Comparison of ENCODE assay signal across 10 mouse cellular contexts in genomic region chr9:122595120-122595943, GRCm38 (mm10).
DNase-seq lines count a peak whose midpoint lies in the region; ATAC-seq and TF ChIP-seq lines count a peak whose summit lies in the region.
"Had no signal": no experiment of that assay in that cellular context is flagged by ENCODE, and none has a peak within 500 bp of the region (broad histone marks: within the 10 kb centered on the region; RNA-seq: fewer than 3 reads in every experiment).

No protein-coding gene starts in this region.

- ATAC-seq in heart, embryonic 15.5 days (replicated peaks; ENCODE audit: insufficient number of reproducible peaks, insufficient read depth, low FRiP score, low read depth), result no peak
- peak; percentile 67 for ATAC-seq in hindbrain, embryonic 14.5 days (ENCODE audit: low FRiP score)
- peak; percentile 65; the same call in 1 of the 2 replicates for ATAC-seq in midbrain, postnatal 0 days (ENCODE audit: low FRiP score)

- no peaks in the 10 kb centered on the region for H3K9me3 ChIP-seq in heart, embryonic 15.5 days (replicated peaks)
- no peaks in the 10 kb centered on the region for H3K9me3 ChIP-seq in hindbrain, embryonic 14.5 days (ENCODE audit: control insufficient read depth, low read length)
- no peaks in the 10 kb centered on the region for H3K9me3 ChIP-seq in midbrain, postnatal 0 days (ENCODE audit: low read length)

- H3K27me3 ChIP-seq in heart, embryonic 15.5 days, result peaks cover 59% of the 10 kb centered on the region
- H3K27me3 ChIP-seq in hindbrain, embryonic 14.5 days (ENCODE audit: control insufficient read depth, insufficient read depth, low read length), result 0 out of 2 replicates have a peak, but pooled peaks cover 7% of the 10 kb centered on the region
- H3K27me3 ChIP-seq in midbrain, postnatal 0 days (ENCODE audit: insufficient read depth, low read length), result no peaks in the 10 kb centered on the region

- 6% methylated on average over 31 of the region's 31 CpGs for WGBS in heart, embryonic 15.5 days
- WGBS in hindbrain, embryonic 14.5 days, result 1% methylated on average over 31 of the region's 31 CpGs
- 2% methylated on average over 30 of the region's 31 CpGs for WGBS in midbrain, postnatal 0 days

- intact Hi-C loops in gastrocnemius, postnatal 14 days (cut with DNase I; ENCODE audit: low total_unique reads), result no loop called here

- no peaks in the 10 kb centered on the region for H3K36me3 ChIP-seq in heart, embryonic 15.5 days
- H3K36me3 ChIP-seq in hindbrain, embryonic 14.5 days (replicated peaks; ENCODE audit: control insufficient read depth, insufficient read depth), result no peaks in the 10 kb centered on the region
- no peaks in the 10 kb centered on the region for H3K36me3 ChIP-seq in midbrain, postnatal 0 days (ENCODE audit: insufficient read depth, low read length)

- H3K4me2 ChIP-seq in heart, embryonic 15.5 days, result 0 out of 2 replicates have a peak overlapping the region, but pooled peaks have one; percentile 27
- peak overlapping the region; percentile 53 for H3K4me2 ChIP-seq in hindbrain, embryonic 14.5 days (replicated peaks)
- H3K4me2 ChIP-seq in midbrain, postnatal 0 days (ENCODE audit: low read depth, low read length, poor library complexity, severe bottlenecking), result peak overlapping the region; percentile 55

- H3K4me1 ChIP-seq in heart, embryonic 15.5 days (replicated peaks), result no peaks in the 10 kb centered on the region
- H3K4me1 ChIP-seq in hindbrain, embryonic 14.5 days (replicated peaks; ENCODE audit: control insufficient read depth, insufficient read depth, low read length), result peaks cover 41% of the 10 kb centered on the region
- no peaks in the 10 kb centered on the region for H3K4me1 ChIP-seq in midbrain, postnatal 0 days (ENCODE audit: insufficient read depth, low read length)

- TF ChIP-seq CTCF in midbrain, postnatal 0 days (IDR thresholded peaks at IDR 0.05), result no peak

- no peak overlapping the region for H3K4me3 ChIP-seq in heart, embryonic 15.5 days
- H3K4me3 ChIP-seq in hindbrain, embryonic 14.5 days (replicated peaks; ENCODE audit: low read length), result peak overlapping the region; percentile 29
- H3K4me3 ChIP-seq in midbrain, postnatal 0 days (ENCODE audit: low read depth, low read length), result peak overlapping the region; percentile 35

- no peak overlapping the region for H3K27ac ChIP-seq in heart, embryonic 15.5 days
- H3K27ac ChIP-seq in hindbrain, embryonic 14.5 days, result peak overlapping the region; percentile 18; the same call in 1 of the 2 replicates
- H3K27ac ChIP-seq in midbrain, postnatal 0 days (ENCODE audit: low read depth, low read length), result peak overlapping the region; percentile 47; the same call in 1 of the 2 replicates
- H3K27ac ChIP-seq: macrophage had no signal

- no peak overlapping the region for H3K9ac ChIP-seq in heart, embryonic 15.5 days
- peak overlapping the region; percentile 50 for H3K9ac ChIP-seq in hindbrain, embryonic 14.5 days
- peak overlapping the region; percentile 62 for H3K9ac ChIP-seq in midbrain, postnatal 0 days (replicated peaks; ENCODE audit: low read length, poor library complexity, severe bottlenecking)

- DNase-seq in heart, adult 11 months, result no peak
- peak; percentile 43 for DNase-seq in embryo, embryonic 9.5 days (ENCODE audit: extremely low spot score)
- no peak for DNase-seq in hindbrain, embryonic 14.5 days (ENCODE audit: low spot score)
- no peak for DNase-seq in midbrain, postnatal 0 days (ENCODE audit: low spot score)
- no peak for DNase-seq in thymus, adult 18-20 months
- DNase-seq in gastrocnemius, postnatal 14 days, result no peak
- DNase-seq in layer of hippocampus, postnatal 25 days (ENCODE audit: extremely low spot score in 1 of 2, low spot score in 1 of 2), result no peak
- DNase-seq: cerebellum, adult 9-11 months had no signal
